Mouse (Mus musculus): ENCODE results near the gene Hist1h3i. TPM values are rescaled to one million over a fixed set of nuclear protein-coding genes. Genes with fewer than 3 reads are reported as not detected.

Hist1h3i gene
- total RNA-seq, 2 experiments from 2014 or later = 85.1 to 110 TPM

DNA sequence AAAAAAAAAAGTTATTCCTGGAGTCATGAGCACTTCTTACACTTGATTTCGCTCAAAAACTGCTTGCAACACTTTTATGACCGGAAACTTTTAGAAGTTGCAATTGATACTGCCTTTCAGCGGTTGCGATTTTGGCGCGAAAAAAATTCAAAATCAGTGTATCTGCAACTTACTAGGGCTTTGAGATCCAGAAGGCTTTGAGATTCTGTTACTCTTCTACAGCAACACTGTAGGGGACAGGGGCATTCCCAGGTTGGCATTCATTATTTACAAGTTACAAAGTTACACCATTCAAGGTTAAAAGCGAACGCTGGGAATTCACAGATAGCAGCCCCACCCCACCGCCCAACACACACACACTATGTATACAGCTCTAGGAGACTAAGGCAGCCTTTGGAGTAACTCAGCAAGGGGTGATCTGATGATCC is 578 bp upstream of the Hist1h3i start:
- DNase-seq (ENCODE audit: low spot score in 2 of 2) = no peak

DNA sequence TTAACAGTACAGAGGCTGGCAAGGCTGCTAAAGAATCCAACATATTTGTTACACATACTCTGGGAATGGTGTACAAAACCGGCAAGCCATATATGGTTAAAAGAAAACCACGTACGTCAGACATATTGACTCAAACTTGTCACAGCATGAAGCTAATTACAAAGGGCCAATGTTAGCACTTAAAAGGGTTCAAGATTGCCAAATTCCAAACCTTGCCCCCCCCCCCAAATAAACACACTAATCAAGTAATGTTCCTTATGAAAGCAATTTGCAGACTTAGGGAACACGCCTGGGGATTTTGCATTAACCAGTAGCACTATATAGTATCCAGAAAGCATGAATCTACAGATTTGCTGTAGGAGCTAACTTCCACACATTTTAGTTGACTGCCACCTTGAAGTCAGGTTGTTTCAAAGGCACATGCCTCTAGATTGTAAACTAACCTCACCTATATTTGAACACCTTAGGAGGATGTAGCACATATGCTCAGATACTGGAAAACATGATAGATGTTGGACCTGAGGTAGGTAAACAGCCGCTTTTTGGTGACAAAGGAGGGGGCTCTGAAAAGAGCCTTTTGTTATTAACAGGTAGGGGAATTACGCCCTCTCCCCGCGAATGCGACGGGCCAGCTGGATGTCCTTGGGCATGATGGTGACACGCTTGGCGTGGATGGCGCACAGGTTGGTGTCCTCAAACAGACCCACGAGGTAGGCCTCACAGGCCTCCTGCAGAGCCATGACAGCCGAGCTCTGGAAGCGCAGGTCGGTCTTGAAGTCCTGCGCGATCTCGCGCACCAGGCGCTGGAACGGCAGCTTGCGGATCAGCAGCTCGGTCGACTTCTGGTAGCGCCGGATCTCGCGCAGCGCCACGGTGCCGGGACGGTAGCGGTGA is 562 bp downstream of the Hist1h3i start:
- peak; percentile 18 to 31 for DNase-seq (ENCODE audit: low spot score in 2 of 2)

DNA sequence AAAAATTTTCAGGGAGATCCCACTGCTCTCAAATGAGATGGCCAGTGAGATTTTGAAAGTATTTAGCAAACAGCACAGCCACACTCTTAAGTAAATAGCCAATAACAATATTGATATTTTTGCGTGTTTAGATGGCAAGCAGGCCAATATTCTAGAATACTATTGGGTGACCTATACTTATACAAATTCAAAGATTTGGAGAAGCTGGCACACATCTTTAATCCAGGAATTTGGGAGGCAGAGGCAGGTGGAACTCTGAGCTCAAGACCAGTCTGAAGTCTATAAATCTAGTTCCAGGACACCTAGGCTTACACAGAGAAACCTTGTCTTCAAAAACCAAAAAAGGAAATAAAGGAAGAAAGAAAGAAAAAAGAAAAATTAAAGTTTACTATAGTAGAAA is 1.5 kb downstream of the Hist1h3i start:
- no peak for DNase-seq (ENCODE audit: low spot score in 2 of 2)

DNA sequence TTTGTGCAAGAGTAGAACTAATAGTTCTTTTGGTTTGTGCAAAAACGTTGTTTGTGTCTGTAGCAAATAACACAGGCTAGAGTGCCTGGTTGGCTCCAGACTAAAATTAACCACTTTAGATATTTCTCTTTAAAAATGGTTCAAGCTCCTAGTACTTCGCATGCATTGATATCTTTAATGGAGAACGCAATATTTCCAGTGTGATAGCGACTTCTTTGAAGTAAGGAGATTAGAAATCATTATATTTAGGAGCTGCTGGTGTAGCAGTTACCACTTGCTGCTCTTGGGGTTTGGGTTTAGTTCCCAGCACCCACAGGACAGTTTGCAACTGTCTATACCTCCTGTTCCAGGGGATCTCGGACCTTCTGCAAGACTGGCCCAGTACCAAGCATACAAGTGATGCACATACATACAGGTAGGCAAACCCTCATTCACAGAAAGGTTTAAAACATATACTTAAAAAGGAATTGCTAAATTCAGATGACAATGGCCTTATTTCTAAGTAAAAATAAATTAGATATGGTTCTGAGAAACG is 2.1 kb downstream of the Hist1h3i start:
- DNase-seq (ENCODE audit: low spot score in 2 of 2) = no peak

DNA sequence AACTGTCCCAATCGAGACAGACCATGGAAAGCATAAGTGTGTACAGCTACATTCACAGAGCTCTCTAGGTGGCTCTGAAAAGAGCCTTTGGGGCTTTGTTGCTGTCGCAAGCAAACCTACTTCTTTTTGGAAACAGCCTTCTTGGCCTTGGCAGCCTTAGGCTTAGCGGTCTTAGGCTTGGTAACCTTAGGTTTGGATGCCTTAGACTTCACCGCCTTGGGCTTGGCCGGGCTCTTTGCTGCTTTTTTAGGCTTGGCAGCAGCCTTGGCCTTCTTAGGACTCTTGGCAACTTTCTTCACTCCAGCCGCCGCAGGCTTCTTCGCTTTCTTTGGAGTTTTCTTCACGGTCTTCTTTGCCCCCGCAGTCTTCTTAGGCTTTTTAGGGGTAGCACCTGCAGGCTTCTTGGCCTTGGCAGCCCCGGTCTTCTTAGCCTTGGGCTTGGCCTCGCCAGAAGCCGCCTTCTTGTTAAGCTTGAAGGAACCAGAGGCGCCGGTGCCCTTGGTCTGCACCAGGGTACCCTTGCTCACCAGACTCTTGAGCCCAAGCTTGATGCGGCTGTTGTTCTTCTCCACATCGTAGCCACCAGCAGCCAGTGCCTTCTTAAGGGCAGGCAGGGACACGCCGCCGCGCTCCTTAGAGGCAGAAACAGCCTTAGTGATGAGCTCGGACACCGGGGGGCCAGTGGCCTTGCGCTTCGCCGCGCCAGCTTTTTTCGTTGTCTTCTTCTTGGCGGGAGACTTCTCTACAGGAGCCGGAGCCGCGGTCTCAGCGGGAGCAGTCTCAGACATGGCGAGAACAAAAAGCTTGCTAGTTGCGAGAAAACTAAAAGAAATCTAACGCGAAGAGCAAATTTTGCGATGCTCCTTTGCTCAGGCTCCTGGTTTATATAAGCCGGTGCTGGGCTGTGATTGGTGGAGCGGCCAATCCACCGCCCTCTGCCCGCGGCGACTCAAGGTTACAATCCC is 3.1 kb downstream of the Hist1h3i start, which contains the start of gene Hist1h1b:
Gene Hist1h1b (minus strand): TSS at position 859 of the 965 bp plus-strand sequence.
- peak; percentile 19 to 39 for DNase-seq (ENCODE audit: low spot score in 2 of 2)

DNA sequence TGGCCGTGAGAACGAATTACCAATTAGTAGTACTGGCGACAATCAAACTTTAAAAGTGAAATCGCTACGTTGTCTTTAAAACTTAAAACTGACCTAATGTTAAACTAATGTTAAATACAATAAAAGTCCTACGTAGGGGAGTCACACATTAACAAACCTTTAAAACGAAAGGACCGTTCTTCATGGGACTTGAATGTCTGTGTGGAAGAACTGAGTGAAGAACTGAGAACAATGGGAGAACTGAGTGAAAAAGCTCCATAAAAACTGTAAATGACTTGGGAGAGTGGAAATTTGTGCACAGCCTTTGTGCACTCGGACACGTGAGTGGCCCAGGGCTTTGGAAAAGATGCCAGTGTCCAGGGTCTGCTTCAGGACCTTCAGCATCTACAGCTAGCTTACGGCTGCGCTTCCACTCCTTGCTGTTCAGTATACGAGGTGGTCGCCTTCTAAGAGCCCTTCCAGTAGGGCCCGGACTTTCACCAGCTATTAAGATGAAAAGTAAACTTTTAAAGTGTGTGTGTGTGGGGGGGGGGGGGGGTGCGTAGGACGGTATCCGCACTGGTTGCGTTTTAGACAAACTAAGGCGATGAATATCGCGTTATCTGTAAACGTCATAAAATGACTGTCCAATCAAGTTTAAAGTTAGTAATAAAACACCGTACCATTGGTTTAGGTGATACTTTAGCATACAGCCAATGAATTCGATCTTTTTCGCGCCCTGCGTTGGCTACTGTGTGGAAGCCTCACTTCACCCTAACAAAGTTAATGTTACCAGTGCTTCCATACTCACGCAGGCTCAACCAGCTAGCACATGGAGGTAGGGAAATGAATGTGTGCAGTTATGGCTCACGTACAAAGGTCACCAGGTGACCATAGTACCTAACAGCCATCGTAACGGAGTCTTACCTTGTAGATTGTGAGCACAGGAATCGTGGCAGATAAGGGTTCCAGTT is 4.1 kb downstream of the Hist1h3i start:
- peak; percentile 49 to 63 for DNase-seq (ENCODE audit: low spot score in 2 of 2)

DNA sequence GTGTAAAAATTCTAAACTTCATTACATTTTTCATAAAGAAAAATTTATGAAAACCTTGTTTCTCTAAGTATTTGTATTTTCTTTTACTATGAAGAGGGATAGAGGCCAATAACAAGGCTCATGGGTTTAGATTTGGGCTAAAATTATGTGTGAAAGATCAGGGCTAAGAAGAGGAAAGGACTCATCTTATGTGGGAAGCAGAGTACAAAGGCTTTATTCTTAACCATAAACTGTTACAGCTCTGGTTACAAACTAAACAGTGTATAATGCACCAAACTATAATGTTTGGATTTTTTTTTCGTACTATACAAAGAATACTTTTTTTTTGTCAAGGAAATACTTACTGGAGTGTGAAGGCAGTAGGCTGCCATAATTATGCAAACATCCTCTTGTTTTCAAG is 27.5 kb downstream of the Hist1h3i start:
- DNase-seq (ENCODE audit: low spot score in 2 of 2) = no peak

DNA sequence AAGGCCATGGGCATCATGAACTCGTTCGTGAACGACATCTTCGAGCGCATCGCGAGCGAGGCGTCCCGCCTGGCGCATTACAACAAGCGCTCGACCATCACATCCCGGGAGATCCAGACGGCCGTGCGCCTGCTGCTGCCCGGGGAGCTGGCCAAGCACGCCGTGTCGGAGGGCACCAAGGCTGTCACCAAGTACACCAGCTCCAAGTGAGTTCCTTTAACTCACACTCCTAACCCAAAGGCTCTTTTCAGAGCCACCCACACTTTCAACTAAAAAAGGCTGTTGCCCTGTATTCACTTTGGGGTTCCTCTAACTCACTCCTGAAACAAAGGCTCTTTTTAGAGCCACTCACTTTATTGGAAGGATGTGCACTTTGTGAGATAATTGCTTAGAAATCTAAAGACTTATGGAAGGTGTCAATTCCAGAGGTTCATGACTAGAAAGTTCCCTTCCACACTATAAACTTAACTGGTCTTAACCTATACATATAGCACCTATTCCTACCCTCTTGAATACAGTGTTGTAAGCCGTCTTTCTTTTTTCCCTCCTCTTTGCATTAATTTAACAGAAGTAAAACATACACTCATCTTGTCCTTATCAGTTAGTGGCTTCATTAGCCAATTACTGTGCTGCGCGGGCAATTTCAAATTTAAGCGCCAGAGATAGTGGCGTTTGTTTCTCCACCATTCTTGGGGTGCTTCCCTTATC is 28.7 kb downstream of the Hist1h3i start:
- peak; percentile 31 to 49 for DNase-seq (ENCODE audit: low spot score in 2 of 2)

DNA sequence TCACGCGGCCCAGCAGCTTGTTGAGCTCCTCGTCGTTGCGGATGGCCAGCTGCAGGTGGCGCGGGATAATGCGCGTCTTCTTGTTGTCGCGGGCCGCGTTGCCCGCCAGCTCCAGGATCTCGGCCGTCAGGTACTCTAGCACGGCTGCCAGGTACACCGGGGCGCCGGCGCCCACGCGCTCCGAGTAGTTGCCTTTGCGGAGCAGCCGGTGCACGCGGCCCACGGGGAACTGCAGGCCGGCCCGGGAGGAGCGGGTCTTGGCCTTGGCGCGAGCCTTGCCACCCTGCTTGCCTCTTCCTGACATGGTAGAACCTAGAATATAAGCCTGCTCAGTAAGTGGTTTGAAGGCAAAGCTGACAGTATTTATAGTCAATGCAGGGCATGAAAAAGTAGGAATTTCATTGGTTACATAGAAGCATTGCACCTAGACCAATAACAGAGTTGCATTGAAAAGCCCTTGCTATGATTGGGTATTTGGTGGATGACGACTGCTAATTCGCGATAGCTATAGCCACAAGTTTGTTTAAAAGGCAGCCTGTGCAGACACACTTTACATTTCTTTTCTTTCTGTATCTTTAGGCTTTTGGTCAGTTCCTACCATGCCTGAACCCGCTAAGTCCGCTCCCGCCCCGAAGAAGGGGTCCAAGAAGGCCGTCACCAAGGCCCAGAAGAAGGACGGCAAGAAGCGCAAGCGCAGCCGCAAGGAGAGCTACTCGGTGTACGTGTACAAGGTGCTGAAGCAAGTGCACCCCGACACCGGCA is 29.5 kb downstream of the Hist1h3i start, which contains the start of the genes Hist1h2ak and Hist1h2bn:
Gene Hist1h2ak (minus strand): TSS at position 304 of the 762 bp plus-strand sequence.
Gene Hist1h2bn (plus strand): TSS at position 600 of the 762 bp plus-strand sequence.
- peak; percentile 38 to 53 for DNase-seq (ENCODE audit: low spot score in 2 of 2)

DNA sequence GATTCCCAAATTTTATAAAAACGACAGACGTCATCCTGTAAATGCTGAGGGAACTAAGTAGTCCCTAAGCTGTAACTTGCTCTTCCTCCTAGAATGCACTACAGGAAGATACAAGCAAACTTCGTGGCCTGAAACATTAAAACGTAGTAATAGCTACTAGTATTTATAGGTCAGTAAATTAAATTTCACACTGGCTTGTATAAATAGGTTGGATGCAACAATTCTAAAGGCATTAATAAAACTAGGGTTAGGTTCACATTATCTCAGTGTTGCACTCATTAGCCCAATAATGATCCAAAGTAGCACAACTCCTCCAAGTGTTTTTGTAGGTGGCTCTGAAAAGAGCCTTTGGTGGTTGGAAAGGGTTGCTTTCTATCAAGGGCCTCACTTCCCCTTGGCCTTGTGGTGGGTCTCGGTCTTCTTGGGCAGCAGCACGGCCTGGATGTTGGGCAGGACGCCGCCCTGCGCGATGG is 30.1 kb downstream of the Hist1h3i start:
- DNase-seq (ENCODE audit: low spot score in 2 of 2) = no peak

DNA sequence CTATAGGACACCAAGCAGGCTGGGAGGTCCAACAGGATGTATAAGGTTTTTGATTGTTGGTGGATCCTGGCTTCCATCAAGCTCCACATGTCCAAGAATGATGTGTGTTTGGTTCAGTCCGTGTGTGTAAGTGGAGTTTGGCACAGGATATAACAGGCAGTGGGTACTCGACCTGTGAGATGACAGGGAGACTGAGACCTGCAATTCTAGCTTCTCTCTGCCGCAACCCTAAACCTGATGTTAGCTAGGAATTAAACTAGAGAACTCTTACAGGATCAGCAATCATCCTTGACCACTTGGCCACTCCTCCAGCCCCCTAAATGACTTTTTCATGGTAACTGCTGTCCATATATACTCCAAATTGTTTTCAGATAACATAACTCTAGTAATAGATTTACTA is 30.8 kb downstream of the Hist1h3i start:
- no peak for DNase-seq (ENCODE audit: low spot score in 2 of 2)

DNA sequence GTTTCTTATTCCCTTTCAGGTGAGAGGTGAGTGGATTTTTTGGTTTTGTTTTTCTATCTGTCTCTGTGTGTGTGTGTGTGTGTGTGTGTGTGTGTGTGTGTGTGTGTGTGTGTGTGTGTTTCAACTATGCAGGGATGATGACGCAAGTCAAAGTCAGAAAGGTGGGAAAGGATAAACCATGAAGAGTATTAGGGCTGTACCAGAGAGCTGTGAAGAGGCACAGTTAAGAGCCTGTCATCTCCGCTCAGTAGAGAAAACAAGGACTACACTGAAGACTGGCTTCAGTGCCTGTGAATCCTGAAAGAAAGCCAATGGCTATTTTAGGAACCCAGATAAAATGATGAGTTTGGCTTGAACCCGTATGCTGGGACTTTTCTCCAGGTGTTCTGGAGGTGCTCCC is 31.3 kb downstream of the Hist1h3i start:
- DNase-seq (ENCODE audit: low spot score in 2 of 2) = no peak

DNA sequence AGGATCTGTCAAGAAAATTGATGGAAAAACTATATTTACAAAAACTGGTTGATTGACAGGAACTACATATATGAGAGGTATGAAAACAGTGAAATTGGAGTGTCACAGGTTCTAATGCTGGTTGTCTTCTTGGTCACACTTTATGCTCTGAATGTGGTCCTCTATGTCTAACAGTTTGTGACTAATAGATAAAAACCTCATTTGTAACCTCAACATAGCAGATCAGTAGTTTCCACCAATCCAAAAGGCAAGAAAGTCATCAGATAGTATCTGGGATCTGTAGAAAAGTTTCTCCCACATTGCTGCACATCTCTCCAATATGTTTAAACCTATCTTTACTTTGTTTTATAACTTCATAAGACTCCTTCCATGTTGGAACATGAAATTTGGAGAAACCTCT is 31.8 kb downstream of the Hist1h3i start:
- DNase-seq (ENCODE audit: low spot score in 2 of 2) = no peak

DNA sequence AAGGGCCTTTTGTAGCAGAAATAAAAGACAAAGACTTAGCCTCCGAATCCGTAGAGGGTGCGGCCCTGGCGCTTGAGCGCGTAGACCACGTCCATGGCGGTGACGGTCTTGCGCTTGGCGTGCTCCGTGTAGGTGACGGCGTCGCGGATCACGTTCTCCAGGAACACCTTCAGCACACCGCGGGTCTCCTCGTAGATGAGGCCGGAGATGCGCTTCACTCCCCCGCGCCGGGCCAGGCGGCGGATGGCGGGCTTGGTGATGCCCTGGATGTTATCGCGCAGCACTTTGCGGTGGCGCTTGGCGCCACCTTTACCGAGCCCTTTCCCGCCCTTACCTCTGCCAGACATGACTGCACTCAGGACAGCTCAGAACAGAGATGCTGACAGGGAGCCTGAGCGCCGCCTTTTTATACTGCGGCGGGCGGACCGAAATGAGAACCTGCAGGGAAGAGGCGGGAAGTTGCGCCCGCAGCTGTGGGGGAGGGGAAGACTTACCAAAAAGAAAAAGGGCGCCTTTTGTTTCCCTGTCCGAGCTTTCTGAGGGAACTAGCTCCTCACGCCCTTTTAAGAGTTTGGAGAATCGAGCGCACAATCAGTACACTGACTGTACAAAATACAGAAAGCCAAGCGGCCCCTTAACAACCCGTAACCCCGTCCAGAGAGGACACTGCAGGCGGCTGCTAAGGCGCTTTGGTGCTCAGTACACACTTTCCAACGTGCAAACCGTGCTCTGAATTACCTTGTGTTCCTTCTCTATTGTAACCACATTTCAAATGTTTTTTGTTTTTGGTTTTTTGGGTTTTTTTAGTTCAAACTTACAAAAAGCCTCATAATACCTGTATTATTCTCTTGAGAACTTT is 32.8 kb downstream of the Hist1h3i start, which contains the start of gene Hist1h4k:
Gene Hist1h4k (minus strand): TSS at position 347 of the 859 bp plus-strand sequence.
- peak; percentile 89 to 93 for DNase-seq (ENCODE audit: low spot score in 2 of 2)

DNA sequence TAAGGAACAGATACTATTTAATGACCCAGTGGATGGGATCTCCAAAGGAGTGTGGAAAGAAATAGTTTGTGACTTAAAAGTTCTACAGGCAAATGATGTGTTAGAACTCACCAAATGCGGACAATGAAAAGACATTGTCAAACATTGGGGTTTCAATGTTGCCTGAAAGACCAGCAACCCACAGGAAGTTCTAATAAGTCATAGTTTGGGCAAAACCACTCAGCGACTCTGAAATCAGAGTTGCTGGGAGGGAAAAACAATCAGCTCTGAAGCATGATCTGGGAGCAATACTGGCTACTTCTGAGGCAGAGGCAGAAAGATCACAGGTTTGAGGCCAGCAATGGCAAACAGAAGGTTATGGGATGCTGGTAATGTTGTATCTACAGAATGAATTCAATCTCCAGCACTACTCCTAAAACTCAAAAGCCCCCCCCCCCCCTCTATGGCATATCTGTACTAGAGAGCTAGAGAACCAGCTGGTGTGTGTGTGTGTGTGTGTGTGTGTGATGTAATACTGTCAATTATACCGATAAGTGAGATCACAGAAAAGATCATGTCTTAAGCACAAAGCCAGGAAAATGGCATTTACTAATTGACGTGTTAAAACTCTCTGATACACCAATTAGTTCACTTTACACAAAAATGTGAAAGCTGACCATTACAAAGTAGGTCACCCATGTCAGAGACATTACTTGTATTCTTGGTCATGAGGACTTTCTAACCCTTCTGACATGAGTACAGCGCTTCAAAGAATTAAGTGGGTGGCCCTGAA is 33.6 kb downstream of the Hist1h3i start:
- no peak for DNase-seq (ENCODE audit: low spot score in 2 of 2)

DNA sequence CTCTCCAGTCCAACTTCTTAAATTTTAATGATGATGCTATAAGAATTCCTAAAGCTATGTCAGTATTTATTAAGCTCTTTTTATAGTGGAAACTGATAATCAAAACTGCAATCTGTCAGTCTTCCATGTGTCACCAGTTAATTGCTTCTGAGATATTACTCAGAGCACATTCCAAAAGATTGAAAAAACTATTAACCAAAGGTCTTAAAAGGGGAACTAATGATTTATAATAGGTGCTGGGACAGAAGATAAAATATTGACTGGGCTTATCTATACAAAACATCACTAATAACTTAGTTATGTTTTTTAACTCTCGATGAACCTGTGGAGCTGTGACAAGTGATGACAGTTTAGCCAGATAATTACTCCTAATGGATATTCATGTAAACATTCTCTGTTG is 38.2 kb downstream of the Hist1h3i start:
- no peak for DNase-seq (ENCODE audit: low spot score in 2 of 2)
